Mouse (Mus musculus): ENCODE measurements around the gene Gpam. TPM values are rescaled to one million over a fixed set of nuclear protein-coding genes. Genes with fewer than 3 reads are reported as not detected.

The Gpam gene
- polyA plus RNA-seq, 1 experiment from 2014 or later, result 22.8 TPM

- no peak overlapping the region for H3K9ac ChIP-seq
- peaks cover 94% of the 10 kb centered on the region for H3K36me3 ChIP-seq
- H3K4me2 ChIP-seq, result no peak overlapping the region
- no peaks in the 10 kb centered on the region for H3K4me1 ChIP-seq (replicated peaks)
- no peaks in the 10 kb centered on the region for H3K9me3 ChIP-seq
- 83% methylated on average over 3 of the region's 3 CpGs for WGBS
- no peak overlapping the region for H3K27ac ChIP-seq
- H3K27me3 ChIP-seq, result no peaks in the 10 kb centered on the region
- no peak for ATAC-seq (ENCODE audit: low FRiP score)
- H3K4me3 ChIP-seq, result no peak overlapping the region
Observed at GRCm38 (mm10) chr19:55073004-55073403, 54.0 kb downstream of the Gpam start.

- Histone ChIP-seq H3K4me3 (no peak overlapping the region), H3K9me3 (no peaks in the 10 kb centered on the region), H3K4me1 (replicated peaks) (no peaks in the 10 kb centered on the region), H3K4me2 (no peak overlapping the region), H3K27ac (no peak overlapping the region), H3K9ac (no peak overlapping the region), H3K36me3 (peaks cover 75% of the 10 kb centered on the region), H3K27me3 (no peaks in the 10 kb centered on the region)
- ATAC-seq (ENCODE audit: low FRiP score), result no peak
- 89% methylated on average over 8 of the region's 8 CpGs for WGBS
Observed at GRCm38 (mm10) chr19:55069054-55069453, 58.0 kb downstream of the Gpam start.

GRCm38 (mm10) chr19:55063272-55063671 lies 63.8 kb downstream of the Gpam start:
- H3K4me2 ChIP-seq, result no peak overlapping the region
- H3K4me1 ChIP-seq (replicated peaks), result peaks cover 6% of the 10 kb centered on the region
- H3K36me3 ChIP-seq, result peaks cover 21% of the 10 kb centered on the region
- 29% methylated on average over 6 of the region's 6 CpGs for WGBS
- no peak for ATAC-seq (ENCODE audit: low FRiP score)
- H3K4me3 ChIP-seq, result no peak overlapping the region
- H3K9ac ChIP-seq, result no peak overlapping the region
- H3K27ac ChIP-seq, result no peak overlapping the region
- H3K27me3 ChIP-seq, result 0 out of 2 replicates have a peak, but pooled peaks cover 5% of the 10 kb centered on the region
- H3K9me3 ChIP-seq, result 0 out of 2 replicates have a peak, but pooled peaks cover 9% of the 10 kb centered on the region

GRCm38 (mm10) chr19:55062501-55062900 lies 64.5 kb downstream of the Gpam start:
- no peak overlapping the region for H3K4me2 ChIP-seq

GRCm38 (mm10) chr19:55061951-55062350 lies 65.1 kb downstream of the Gpam start:
- peaks cover 6% of the 10 kb centered on the region for H3K4me1 ChIP-seq (replicated peaks)
- peaks cover 10% of the 10 kb centered on the region for H3K36me3 ChIP-seq
- no peak overlapping the region for H3K27ac ChIP-seq
- ATAC-seq (ENCODE audit: low FRiP score), result no peak
- no peak overlapping the region for H3K4me2 ChIP-seq
- H3K9me3 ChIP-seq, result 0 out of 2 replicates have a peak, but pooled peaks cover 9% of the 10 kb centered on the region
- 32% methylated on average over 4 of the region's 5 CpGs for WGBS
- H3K27me3 ChIP-seq, result 0 out of 2 replicates have a peak, but pooled peaks cover 5% of the 10 kb centered on the region
- H3K4me3 ChIP-seq, result no peak overlapping the region
- H3K9ac ChIP-seq, result no peak overlapping the region

More at GRCm38 (mm10) chr19:55062501-55062900, 64.5 kb downstream of the Gpam start:
- ATAC-seq (ENCODE audit: low FRiP score), result 0 out of 2 replicates have a peak, but pooled peaks have one; percentile 9
- no peak overlapping the region for H3K27ac ChIP-seq
- no peak overlapping the region for H3K4me3 ChIP-seq
- 0 out of 2 replicates have a peak, but pooled peaks cover 5% of the 10 kb centered on the region for H3K27me3 ChIP-seq
- H3K36me3 ChIP-seq, result peaks cover 15% of the 10 kb centered on the region
- WGBS, result 86% methylated on average over 8 of the region's 8 CpGs
- H3K9me3 ChIP-seq, result 0 out of 2 replicates have a peak, but pooled peaks cover 9% of the 10 kb centered on the region
- peaks cover 6% of the 10 kb centered on the region for H3K4me1 ChIP-seq (replicated peaks)
- H3K9ac ChIP-seq, result no peak overlapping the region

GRCm38 (mm10) chr19:55061447-55061901 lies 65.6 kb downstream of the Gpam start:
- 8% methylated on average over 14 of the region's 14 CpGs for WGBS

GRCm38 (mm10) chr19:55060964-55061363 lies 66.1 kb downstream of the Gpam start:
- ATAC-seq (ENCODE audit: low FRiP score), result peak; percentile 70
- peak overlapping the region; percentile 31 for H3K4me3 ChIP-seq
- H3K27ac ChIP-seq, result 0 out of 2 replicates have a peak overlapping the region, but pooled peaks have one; percentile 23
- 7% methylated on average over 7 of the region's 7 CpGs for WGBS
- peaks cover 2% of the 10 kb centered on the region for H3K36me3 ChIP-seq
- peak overlapping the region; percentile 59 for H3K9ac ChIP-seq
- peaks cover 6% of the 10 kb centered on the region for H3K4me1 ChIP-seq (replicated peaks)
- H3K4me2 ChIP-seq, result peak overlapping the region; percentile 58
- H3K27me3 ChIP-seq, result 0 out of 2 replicates have a peak, but pooled peaks cover 5% of the 10 kb centered on the region
- 0 out of 2 replicates have a peak, but pooled peaks cover 9% of the 10 kb centered on the region for H3K9me3 ChIP-seq

More at GRCm38 (mm10) chr19:55061447-55061901, 65.6 kb downstream of the Gpam start:
- peaks cover 8% of the 10 kb centered on the region for H3K36me3 ChIP-seq
- peak overlapping the region; percentile 58 for H3K4me2 ChIP-seq
- peak; percentile 52 for ATAC-seq (ENCODE audit: low FRiP score)
- peaks cover 6% of the 10 kb centered on the region for H3K4me1 ChIP-seq (replicated peaks)
- H3K27ac ChIP-seq, result 0 out of 2 replicates have a peak overlapping the region, but pooled peaks have one; percentile 23
- H3K4me3 ChIP-seq, result peak overlapping the region; percentile 31
- peak overlapping the region; percentile 59 for H3K9ac ChIP-seq
- 0 out of 2 replicates have a peak, but pooled peaks cover 9% of the 10 kb centered on the region for H3K9me3 ChIP-seq
- 0 out of 2 replicates have a peak, but pooled peaks cover 5% of the 10 kb centered on the region for H3K27me3 ChIP-seq

GRCm38 (mm10) chr19:55057483-55057882 lies 69.6 kb downstream of the Gpam start:
- no peak overlapping the region for H3K27ac ChIP-seq
- no peak for ATAC-seq (ENCODE audit: low FRiP score)
- no peak overlapping the region for H3K4me2 ChIP-seq
- H3K4me1 ChIP-seq (replicated peaks), result peaks cover 6% of the 10 kb centered on the region
- H3K9ac ChIP-seq, result no peak overlapping the region
- H3K9me3 ChIP-seq, result 0 out of 2 replicates have a peak, but pooled peaks cover 9% of the 10 kb centered on the region
- 0 out of 2 replicates have a peak, but pooled peaks cover 5% of the 10 kb centered on the region for H3K27me3 ChIP-seq
- H3K36me3 ChIP-seq, result no peaks in the 10 kb centered on the region
- no peak overlapping the region for H3K4me3 ChIP-seq
- 65% methylated on average over 5 of the region's 5 CpGs for WGBS

GRCm38 (mm10) chr19:55055634-55056269 lies 71.3 kb downstream of the Gpam start:
- WGBS, result 94% methylated on average over 10 of the region's 10 CpGs
- H3K27ac ChIP-seq, result no peak overlapping the region
- no peak overlapping the region for H3K4me3 ChIP-seq
- H3K4me1 ChIP-seq (replicated peaks), result no peaks in the 10 kb centered on the region
- H3K36me3 ChIP-seq, result no peaks in the 10 kb centered on the region
- H3K9ac ChIP-seq, result no peak overlapping the region
- no peak for ATAC-seq (ENCODE audit: low FRiP score)
- 0 out of 2 replicates have a peak, but pooled peaks cover 5% of the 10 kb centered on the region for H3K27me3 ChIP-seq
- no peak overlapping the region for H3K4me2 ChIP-seq
- 0 out of 2 replicates have a peak, but pooled peaks cover 9% of the 10 kb centered on the region for H3K9me3 ChIP-seq

GRCm38 (mm10) chr19:55053163-55053562 lies 73.9 kb downstream of the Gpam start:
- Histone ChIP-seq H3K27me3 (no peaks in the 10 kb centered on the region), H3K4me3 (no peak overlapping the region), H3K4me1 (replicated peaks) (no peaks in the 10 kb centered on the region), H3K9ac (no peak overlapping the region), H3K27ac (no peak overlapping the region), H3K9me3 (no peaks in the 10 kb centered on the region), H3K36me3 (no peaks in the 10 kb centered on the region), H3K4me2 (no peak overlapping the region)
- WGBS, result 76% methylated on average over 4 of the region's 4 CpGs
- ATAC-seq (ENCODE audit: low FRiP score), result no peak

- H3K36me3 ChIP-seq, result no peaks in the 10 kb centered on the region
- ATAC-seq (ENCODE audit: low FRiP score), result no peak
- 88% methylated on average over 7 of the region's 7 CpGs for WGBS
Observed at GRCm38 (mm10) chr19:55037406-55037805, 89.6 kb downstream of the Gpam start.

GRCm38 (mm10) chr19:55018872-55019271 lies 108.2 kb downstream of the Gpam start:
- H3K4me2 ChIP-seq, result no peak overlapping the region
- WGBS, result 31% methylated on average over 1 of the region's 1 CpGs
- no peak overlapping the region for H3K9ac ChIP-seq
- no peaks in the 10 kb centered on the region for H3K36me3 ChIP-seq
- ATAC-seq (ENCODE audit: low FRiP score), result peak; percentile 83
- peaks cover 14% of the 10 kb centered on the region for H3K4me1 ChIP-seq (replicated peaks)
- peak overlapping the region; percentile 40; the same call in 1 of the 2 replicates for H3K27ac ChIP-seq
- no peaks in the 10 kb centered on the region for H3K27me3 ChIP-seq
- H3K4me3 ChIP-seq, result no peak overlapping the region
- H3K9me3 ChIP-seq, result peaks cover 7% of the 10 kb centered on the region

More at GRCm38 (mm10) chr19:55037406-55037805, 89.6 kb downstream of the Gpam start:
- Histone ChIP-seq H3K9me3 (no peaks in the 10 kb centered on the region), H3K27ac (no peak overlapping the region), H3K4me2 (no peak overlapping the region), H3K27me3 (no peaks in the 10 kb centered on the region), H3K4me3 (no peak overlapping the region), H3K9ac (no peak overlapping the region), H3K4me1 (replicated peaks) (no peaks in the 10 kb centered on the region)

Measured in hindbrain, embryonic 13.5 days (tissue).